Mouse (Mus musculus): Measurements from ENCODE around the gene Golga5. TPM values are rescaled to one million over a fixed set of nuclear protein-coding genes. Genes with fewer than 3 reads are reported as not detected.

Golga5 gene
- total and polyA plus RNA-seq, 3 experiments: 29.5 to 35.7 (median 35.5) TPM

DNA sequence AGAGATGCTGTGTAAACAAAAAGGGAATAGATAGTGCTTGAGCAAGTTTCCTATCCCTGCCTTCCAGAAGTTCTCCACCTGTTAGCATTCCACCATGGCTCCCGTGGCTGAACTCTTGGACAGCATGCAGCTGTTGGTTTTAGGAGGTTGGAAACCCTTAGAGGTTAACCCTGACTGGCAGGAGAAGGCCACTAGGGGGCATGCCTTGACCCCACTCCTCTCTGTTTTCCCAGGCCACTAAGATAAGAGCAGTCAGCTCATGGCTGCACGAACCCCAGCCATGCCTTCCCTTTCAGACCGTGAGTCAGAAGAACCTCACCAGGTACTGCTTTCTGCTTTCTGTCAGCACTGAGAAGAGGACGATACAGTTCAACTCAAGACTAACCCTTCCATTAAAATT, 30.8 kb downstream of the Golga5 start:
- Histone ChIP-seq H3K9ac (ENCODE audit: insufficient read depth, low read depth) (no peak overlapping the region), H3K79me2 (replicated peaks; ENCODE audit: control insufficient read depth, extremely low read depth, insufficient read depth, poor library complexity, severe bottlenecking) (no peaks in the 10 kb centered on the region), H3K27me3 (replicated peaks) (no peaks in the 10 kb centered on the region), H3K36me3 (replicated peaks in 1 of 2; ENCODE audit: control insufficient read depth in 1 of 2, insufficient read depth in 1 of 2, low read length in 1 of 2) (peaks cover 28 to 46% of the 10 kb centered on the region in 2 experiments), H3K9me3 (replicated peaks; ENCODE audit: low read length) (no peaks in the 10 kb centered on the region), H3K4me2 (ENCODE audit: insufficient read depth, low read depth, poor library complexity, severe bottlenecking) (no peak overlapping the region), H3K27ac (ENCODE audit: insufficient read depth, low read depth) (no peak overlapping the region), H3K4me3 (replicated peaks in 1 of 3; ENCODE audit: low read depth in 2 of 3, low read length in 2 of 3, poor library complexity in 1 of 3) (no peak overlapping the region), H3K4me1 (ENCODE audit: control insufficient read depth in 1 of 2, insufficient read depth in 2 of 2) (no peaks in the 10 kb centered on the region)
- in situ Hi-C loops (cut with MboI; ENCODE audit: low pct_ligation_motif_present, low pct_unique_long_range_greater_than_20kb, low sequenced_read_pairs) (no loop called here), dilution Hi-C loops (cut with MboI; ENCODE audit: extremely low pct_ligation_motif_present, extremely low pct_unique_long_range_greater_than_20kb, low sequenced_read_pairs) (no loop called here)
- peak; percentile 29 for DNase-seq (ENCODE audit: extremely low read depth)
- TF ChIP-seq CHD1 (IDR thresholded peaks at IDR 0.05; ENCODE audit: low read depth, low read length) (no peak), SMC3 (IDR thresholded peaks at IDR 0.05; ENCODE audit: low read depth, low read length) (peak; percentile 62), MAFK (IDR thresholded peaks at IDR 0.05; ENCODE audit: insufficient replicate concordance, low read length) (no peak), ZMIZ1 (IDR thresholded peaks at IDR 0.05; ENCODE audit: low read depth, low read length) (no peak), RAD21 (IDR thresholded peaks at IDR 0.05; ENCODE audit: low read depth, low read length) (peak; percentile 41), CTCF (conservative IDR thresholded peaks at IDR 0.05 in 1 of 2, IDR thresholded peaks at IDR 0.05 in 1 of 2; ENCODE audit: low read depth in 2 of 2, low read length in 2 of 2) (peak; percentile 36 to 72; a peak in 2 of 4 replicates), SIN3A (IDR thresholded peaks at IDR 0.05; ENCODE audit: low read length) (no peak), PAX5 (IDR thresholded peaks at IDR 0.05; ENCODE audit: low read length) (no peak), ETS1 (conservative IDR thresholded peaks at IDR 0.05; ENCODE audit: low read depth, low read length) (no peak), RCOR1 (conservative IDR thresholded peaks at IDR 0.05; ENCODE audit: low read depth, low read length) (no peak)

GRCm38 (mm10) chr12:102501038-102501437, 32.1 kb downstream of the Golga5 start:
- no peak overlapping the region for H3K4me3 ChIP-seq (replicated peaks in 1 of 3; ENCODE audit: low read depth in 2 of 3, low read length in 2 of 3, poor library complexity in 1 of 3)
- H3K79me2 ChIP-seq (replicated peaks; ENCODE audit: control insufficient read depth, extremely low read depth, insufficient read depth, poor library complexity, severe bottlenecking): no peaks in the 10 kb centered on the region
- dilution Hi-C loops (cut with MboI; ENCODE audit: extremely low pct_ligation_motif_present, extremely low pct_unique_long_range_greater_than_20kb, low sequenced_read_pairs) (no loop called here), in situ Hi-C loops (cut with MboI; ENCODE audit: low pct_ligation_motif_present, low pct_unique_long_range_greater_than_20kb, low sequenced_read_pairs) (no loop called here)
- H3K4me2 ChIP-seq (ENCODE audit: insufficient read depth, low read depth, poor library complexity, severe bottlenecking): no peak overlapping the region
- DNase-seq (ENCODE audit: extremely low read depth): no peak
- H3K9ac ChIP-seq (ENCODE audit: insufficient read depth, low read depth): no peak overlapping the region
- no peaks in the 10 kb centered on the region for H3K9me3 ChIP-seq (replicated peaks; ENCODE audit: low read length)
- TF ChIP-seq ETS1 (conservative IDR thresholded peaks at IDR 0.05; ENCODE audit: low read depth, low read length) (no peak), UBTF (IDR thresholded peaks at IDR 0.05; ENCODE audit: low read depth, low read length) (no peak), TCF12 (IDR thresholded peaks at IDR 0.05; ENCODE audit: low read depth, low read length) (no peak), USF1 (IDR thresholded peaks at IDR 0.05; ENCODE audit: low read depth, low read length) (no peak), ZC3H11A (IDR thresholded peaks at IDR 0.05; ENCODE audit: low read depth, low read length) (no peak), MAZ (IDR thresholded peaks at IDR 0.05; ENCODE audit: low read depth, low read length) (no peak), RCOR1 (conservative IDR thresholded peaks at IDR 0.05; ENCODE audit: low read depth, low read length) (no peak), TBP (conservative IDR thresholded peaks at IDR 0.05; ENCODE audit: low read depth, low read length) (no peak), PAX5 (IDR thresholded peaks at IDR 0.05; ENCODE audit: low read length) (no peak), USF2 (conservative IDR thresholded peaks at IDR 0.05; ENCODE audit: low read depth, low read length) (no peak), E2F4 (IDR thresholded peaks at IDR 0.05; ENCODE audit: insufficient replicate concordance, low read depth, low read length) (no peak), MAFK (IDR thresholded peaks at IDR 0.05; ENCODE audit: insufficient replicate concordance, low read length) (no peak), POLR2AphosphoS2 (IDR thresholded peaks at IDR 0.05; ENCODE audit: low read depth, low read length) (no peak), CHD2 (IDR thresholded peaks at IDR 0.05; ENCODE audit: low read length) (no peak)
- no peaks in the 10 kb centered on the region for H3K4me1 ChIP-seq (ENCODE audit: control insufficient read depth in 1 of 2, insufficient read depth in 2 of 2)
- no peaks in the 10 kb centered on the region for H3K27me3 ChIP-seq (replicated peaks)
- H3K36me3 ChIP-seq (replicated peaks in 1 of 2; ENCODE audit: control insufficient read depth in 1 of 2, insufficient read depth in 1 of 2, low read length in 1 of 2): peaks cover 19 to 35% of the 10 kb centered on the region in 2 experiments
- no peak overlapping the region for H3K27ac ChIP-seq (ENCODE audit: insufficient read depth, low read depth)
